ENCODE assay signal across 16 mouse cellular contexts in the genomic region with DNA sequence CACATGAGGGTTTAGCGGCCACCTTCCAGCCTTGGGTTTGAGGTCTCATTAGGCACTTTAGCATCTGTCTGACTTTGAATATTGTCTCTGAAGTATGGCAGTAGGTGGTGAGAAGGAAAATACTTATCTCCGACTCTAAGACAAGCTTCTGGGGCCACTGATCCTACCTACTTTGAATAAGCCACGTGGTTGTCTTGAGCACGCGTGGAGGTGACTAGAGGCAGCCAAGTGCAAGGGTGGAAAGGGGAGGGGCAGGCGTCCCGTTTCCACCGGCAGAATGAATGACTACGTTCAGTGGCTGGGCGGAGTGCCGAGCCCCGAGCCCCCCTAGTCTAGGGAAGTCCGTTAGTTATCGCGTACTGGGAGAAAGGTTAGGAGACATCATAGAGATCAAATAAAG.
"Had no signal": no experiment of that assay in that cellular context is flagged by ENCODE, and none has a peak within 500 bp of the region (broad histone marks: within the 10 kb centered on the region; RNA-seq: fewer than 3 reads in every experiment).

No protein-coding gene starts in this region.

- H3K9me3 ChIP-seq: liver, embryonic 15.5 days; lung, embryonic 15.5 days; megakaryocyte, embryonic 14.5 days; neural tube, embryonic 12.5 days; stomach, embryonic 15.5 days had no signal

- H3K4me3 ChIP-seq: liver, embryonic 15.5 days; lung, embryonic 15.5 days; megakaryocyte, embryonic 14.5 days; neural tube, embryonic 12.5 days; stomach, embryonic 15.5 days had no signal

- DNase-seq: liver, postnatal 0 days; lung, adult 2 months; lung, postnatal 14 days; lung, postnatal 36 days; midbrain, embryonic 14.5 days; right cerebral cortex, postnatal 14 days; thymus, adult 2 months; thymus, postnatal 25 days; thymus, postnatal 4 days had no signal

- H3K27ac ChIP-seq: liver, embryonic 15.5 days; lung, embryonic 15.5 days; macrophage; neural tube, embryonic 12.5 days; stomach, embryonic 15.5 days; stomach, postnatal 0 days had no signal

- H3K27me3 ChIP-seq: liver, embryonic 15.5 days; lung, embryonic 15.5 days; megakaryocyte, embryonic 14.5 days; neural tube, embryonic 12.5 days; stomach, embryonic 15.5 days had no signal

- H3K4me1 ChIP-seq: liver, embryonic 15.5 days; neural tube, embryonic 12.5 days; stomach, embryonic 15.5 days had no signal
